Mouse (Mus musculus) heart, postnatal 0 days (tissue): ENCODE results near the gene Sptlc3. TPM values are rescaled to one million over a fixed set of nuclear protein-coding genes. Genes with fewer than 3 reads are reported as not detected.

Source experiments
- ATAC-seq: fragments of 200-750 bp; cut with Nextera tagmentation; 2 replicates; pipeline ENCODE4 v1.8.0; 2017; ENCODE audit warnings: low read depth, moderate number of reproducible peaks, moderate library complexity; ENCODE audit not compliant: insufficient read depth
- DNase-seq: peaks from one replicate; pipeline ENCODE4 v3.0.0-alpha.2; 2016; ENCODE audit warnings: low spot score
- H3K27ac ChIP-seq: fragments of 300-500 bp; sonication (generic); 2 replicates; pipeline ENCODE4 v1.5.1; 2014; ENCODE audit warnings: low read depth, mild to moderate bottlenecking
- H3K27me3 ChIP-seq: fragments of 300-500 bp; sonication (generic); 2 replicates; pipeline ENCODE4 v1.6.1; 2014; ENCODE audit warnings: low read length, mixed read lengths; ENCODE audit not compliant: control insufficient read depth, insufficient read depth
- H3K36me3 ChIP-seq: fragments of 300-500 bp; sonication (generic); replicated peaks from 2 replicates; pipeline ENCODE4 v1.6.1; 2014; ENCODE audit warnings: low read length, mixed read lengths; ENCODE audit not compliant: control insufficient read depth, insufficient read depth
- H3K4me1 ChIP-seq: fragments of 300-500 bp; sonication (generic); 2 replicates; pipeline ENCODE4 v1.6.1; 2014; ENCODE audit warnings: antibody characterized with exemption; ENCODE audit not compliant: control insufficient read depth, insufficient read depth
- H3K4me2 ChIP-seq: fragments of 300-500 bp; sonication (generic); 2 replicates; pipeline ENCODE4 v1.6.1; 2014; ENCODE audit warnings: low read depth, mild to moderate bottlenecking, low read length, moderate library complexity
- H3K4me3 ChIP-seq: fragments of 300-500 bp; sonication (generic); 2 replicates; pipeline ENCODE4 v1.5.1; 2014; ENCODE audit warnings: low read depth, low read length
- H3K9ac ChIP-seq: fragments of 300-500 bp; sonication (generic); replicated peaks from 2 replicates; pipeline ENCODE4 v1.6.1; 2014; ENCODE audit warnings: low read depth, low read length, mixed read lengths
- H3K9me3 ChIP-seq: fragments of 300-500 bp; sonication (generic); replicated peaks from 2 replicates; pipeline ENCODE4 v1.6.1; 2016; ENCODE audit warnings: low read length; ENCODE audit not compliant: control insufficient read depth
- CTCF ChIP-seq: IDR thresholded peaks from 2 replicates; pipeline ENCODE4 v1.5.1; 2016; ENCODE audit warnings: antibody characterized with exemption, control low read depth, low read depth
- EP300 ChIP-seq: IDR thresholded peaks from 2 replicates; pipeline ENCODE4 v1.6.1; 2016; ENCODE audit warnings: antibody characterized with exemption, low read depth
- WGBS: fragments of 180-500 bp; shearing (Covaris S2); extraction: QIAGEN DNeasy Blood & Tissue Kit; methylation state at CpG from one replicate; pipeline ENCODE4 v1.1.7; 2014; 5-methylcytosine and 5-hydroxymethylcytosine counted together
- polyA plus RNA-seq: library from polyadenylated mRNA; unstranded; fragments of >200 nt; fragmentation: Nextera tagmentation; extraction: Ambion mirVana; gene quantifications from 2 replicates; pipeline ENCODE4 v1.2.1, GENCODE M21; 2015
- total RNA-seq: library from RNA; depleted of rRNA; stranded (reverse); fragments of >200 nt; gene quantifications from 2 replicates; pipeline ENCODE4 v1.2.3, GENCODE M21; 2014; ENCODE audit warnings: low replicate concordance

Sptlc3 gene
- total and polyA plus RNA-seq, 2 experiments from 2014 or later: 0.50 TPM; not detected in 1

GRCm38 (mm10) chr2:139612410-139613107, 118.8 kb downstream of the Sptlc3 start:
- Histone ChIP-seq H3K4me1 (no peaks in the 10 kb centered on the region), H3K4me3 (no peak overlapping the region), H3K4me2 (no peak overlapping the region), H3K9me3 (no peaks in the 10 kb centered on the region), H3K9ac (no peak overlapping the region), H3K27me3 (no peaks in the 10 kb centered on the region), H3K27ac (no peak overlapping the region), H3K36me3 (no peaks in the 10 kb centered on the region)
- no peak for TF ChIP-seq EP300
- TF ChIP-seq CTCF: no peak
- 43% methylated on average over 10 of the region's 10 CpGs for WGBS
- ATAC-seq (no peak), DNase-seq (no peak)

- ATAC-seq (no peak), DNase-seq (no peak)
- Histone ChIP-seq H3K27me3 (no peaks in the 10 kb centered on the region), H3K9me3 (no peaks in the 10 kb centered on the region), H3K36me3 (no peaks in the 10 kb centered on the region), H3K27ac (no peak overlapping the region), H3K4me3 (no peak overlapping the region), H3K4me2 (no peak overlapping the region), H3K4me1 (no peaks in the 10 kb centered on the region), H3K9ac (no peak overlapping the region)
- WGBS: 71% methylated on average over 1 of the region's 1 CpGs
- no peak for TF ChIP-seq EP300
- no peak for TF ChIP-seq CTCF
Observed at GRCm38 (mm10) chr2:139626496-139626895, 132.8 kb downstream of the Sptlc3 start.

GRCm38 (mm10) chr2:139628731-139629130, 135.0 kb downstream of the Sptlc3 start:
- H3K4me2 ChIP-seq: no peak overlapping the region
- H3K4me1 ChIP-seq: no peaks in the 10 kb centered on the region
- H3K27ac ChIP-seq: no peak overlapping the region
- ATAC-seq (no peak), DNase-seq (no peak)
- H3K27me3 ChIP-seq: no peaks in the 10 kb centered on the region
- H3K4me3 ChIP-seq: no peak overlapping the region
- 58% methylated on average over 4 of the region's 4 CpGs for WGBS
- no peak overlapping the region for H3K9ac ChIP-seq
- TF ChIP-seq CTCF (no peak), EP300 (no peak)
- H3K9me3 ChIP-seq: no peaks in the 10 kb centered on the region
- H3K36me3 ChIP-seq: no peaks in the 10 kb centered on the region

- H3K4me3 ChIP-seq: no peak overlapping the region
- H3K9ac ChIP-seq: no peak overlapping the region
- H3K36me3 ChIP-seq: no peaks in the 10 kb centered on the region
- DNase-seq (no peak), ATAC-seq (no peak)
- WGBS: 89% methylated on average over 3 of the region's 3 CpGs
- TF ChIP-seq CTCF (no peak), EP300 (no peak)
- H3K27ac ChIP-seq: no peak overlapping the region
- H3K27me3 ChIP-seq: no peaks in the 10 kb centered on the region
- H3K4me2 ChIP-seq: no peak overlapping the region
- no peaks in the 10 kb centered on the region for H3K9me3 ChIP-seq
- H3K4me1 ChIP-seq: no peaks in the 10 kb centered on the region
Observed at GRCm38 (mm10) chr2:139629653-139630052, 135.9 kb downstream of the Sptlc3 start.

GRCm38 (mm10) chr2:139634506-139634905, 140.8 kb downstream of the Sptlc3 start:
- H3K36me3 ChIP-seq: no peaks in the 10 kb centered on the region
- no peak for TF ChIP-seq EP300
- TF ChIP-seq CTCF: no peak
- H3K4me2 ChIP-seq: no peak overlapping the region
- no peaks in the 10 kb centered on the region for H3K27me3 ChIP-seq
- no peaks in the 10 kb centered on the region for H3K9me3 ChIP-seq
- WGBS: 62% methylated on average over 4 of the region's 4 CpGs
- no peak overlapping the region for H3K27ac ChIP-seq
- no peak overlapping the region for H3K4me3 ChIP-seq
- DNase-seq (no peak), ATAC-seq (no peak)
- H3K9ac ChIP-seq: no peak overlapping the region
- H3K4me1 ChIP-seq: no peaks in the 10 kb centered on the region

GRCm38 (mm10) chr2:139637861-139638260, 144.1 kb downstream of the Sptlc3 start:
- Histone ChIP-seq H3K27ac (no peak overlapping the region), H3K36me3 (no peaks in the 10 kb centered on the region), H3K4me2 (no peak overlapping the region), H3K4me1 (no peaks in the 10 kb centered on the region), H3K4me3 (no peak overlapping the region), H3K9me3 (no peaks in the 10 kb centered on the region), H3K9ac (no peak overlapping the region), H3K27me3 (no peaks in the 10 kb centered on the region)
- 32% methylated on average over 2 of the region's 2 CpGs for WGBS
- DNase-seq (no peak), ATAC-seq (no peak; the same call in 1 of the 2 replicates)
- TF ChIP-seq EP300 (no peak), CTCF (no peak)
